Mouse (Mus musculus) myocyte (in vitro differentiated cells): Measurements from ENCODE around the gene Prpf40a.

ENCODE experiments used
- CEBPB ChIP-seq: IDR thresholded peaks from 2 replicates; pipeline ENCODE4 v1.6.1; 2011; ENCODE audit warnings: mild to moderate bottlenecking, moderate library complexity; ENCODE audit not compliant: poor library complexity, insufficient read depth, severe bottlenecking
- MAX ChIP-seq: IDR thresholded peaks from one replicate; pipeline ENCODE4 v1.6.1; 2011; ENCODE audit warnings: low read depth, mild to moderate bottlenecking, control low read depth
- MYOG ChIP-seq, 3 experiments: IDR thresholded peaks; one replicate each; pipeline ENCODE4 v1.6.1; 2011; ENCODE audit warnings: control low read depth in 2 of 3, low read depth in 2 of 3, mild to moderate bottlenecking in 2 of 3; ENCODE audit not compliant: insufficient read length in 2 of 3, control insufficient read depth in 1 of 3, insufficient read depth in 1 of 3
- POLR2A ChIP-seq: IDR thresholded peaks from one replicate; pipeline ENCODE4 v1.6.1; 2011; ENCODE audit warnings: low read depth, mild to moderate bottlenecking, control low read depth, moderate library complexity; ENCODE audit not compliant: insufficient read length
- SRF ChIP-seq: IDR thresholded peaks from one replicate; pipeline ENCODE4 v1.6.1; 2011; ENCODE audit warnings: low read depth; ENCODE audit not compliant: control insufficient read depth, insufficient read length
- TCF3 ChIP-seq: IDR thresholded peaks from one replicate; pipeline ENCODE4 v1.6.1; 2011; ENCODE audit warnings: low read depth, control low read depth; ENCODE audit not compliant: insufficient read length

- TF ChIP-seq POLR2A (no peak), SRF (no peak), CEBPB (no peak), MYOG (IDR thresholded peaks at IDR 0.05; ENCODE audit: control insufficient read depth in 1 of 3, insufficient read depth in 1 of 3, insufficient read length in 2 of 3, low read depth in 2 of 3) (no peak), MAX (no peak), TCF3 (no peak)
Observed at GRCm38 (mm10) chr2:53095031-53095430, 96.1 kb downstream of the Prpf40a start.
